Mouse (Mus musculus): Measurements from ENCODE around the gene Dusp2.

Dusp2 gene

GRCm38 (mm10) chr2:127367126-127367820, 31.3 kb downstream of the Dusp2 start:
- no peak for DNase-seq (ENCODE audit: low spot score)

- no peak for DNase-seq (ENCODE audit: low spot score)
Measured at GRCm38 (mm10) chr2:127369703-127370376, 33.9 kb downstream of the Dusp2 start.

GRCm38 (mm10) chr2:127370561-127371483, 34.9 kb downstream of the Dusp2 start:
- DNase-seq (ENCODE audit: low spot score) = no peak

GRCm38 (mm10) chr2:127371484-127371861, 35.5 kb downstream of the Dusp2 start:
- no peak for DNase-seq (ENCODE audit: low spot score)

- DNase-seq (ENCODE audit: low spot score) = no peak
Measured at GRCm38 (mm10) chr2:127372082-127372481, 36.1 kb downstream of the Dusp2 start.

GRCm38 (mm10) chr2:127374131-127374530, 38.2 kb downstream of the Dusp2 start:
- no peak for DNase-seq (ENCODE audit: low spot score)

GRCm38 (mm10) chr2:127375087-127375486, 39.1 kb downstream of the Dusp2 start:
- DNase-seq (ENCODE audit: low spot score) = no peak

- DNase-seq (ENCODE audit: low spot score) = no peak
Measured at GRCm38 (mm10) chr2:127375759-127376341, 39.9 kb downstream of the Dusp2 start.

- no peak for DNase-seq (ENCODE audit: low spot score)
Measured at GRCm38 (mm10) chr2:127376423-127377051, 40.6 kb downstream of the Dusp2 start.

GRCm38 (mm10) chr2:127377942-127378610, 42.1 kb downstream of the Dusp2 start:
- no peak for DNase-seq (ENCODE audit: low spot score)

- DNase-seq (ENCODE audit: low spot score) = no peak
Measured at GRCm38 (mm10) chr2:127378611-127378990, 42.6 kb downstream of the Dusp2 start.

GRCm38 (mm10) chr2:127379250-127379649, 43.3 kb downstream of the Dusp2 start:
- no peak for DNase-seq (ENCODE audit: low spot score)

GRCm38 (mm10) chr2:127383881-127384280, 47.9 kb downstream of the Dusp2 start:
- DNase-seq (ENCODE audit: low spot score) = no peak

GRCm38 (mm10) chr2:127387521-127387920, 51.6 kb downstream of the Dusp2 start:
- no peak for DNase-seq (ENCODE audit: low spot score)
